Mouse (Mus musculus): ENCODE measurements at regions not wholly inside any gene's neighbourhood (a gene's known extent, or its start where the extent isn't known, plus 50 kb on each side); places are given as distances from the start of the nearest gene placed in this dataset.

DNA sequence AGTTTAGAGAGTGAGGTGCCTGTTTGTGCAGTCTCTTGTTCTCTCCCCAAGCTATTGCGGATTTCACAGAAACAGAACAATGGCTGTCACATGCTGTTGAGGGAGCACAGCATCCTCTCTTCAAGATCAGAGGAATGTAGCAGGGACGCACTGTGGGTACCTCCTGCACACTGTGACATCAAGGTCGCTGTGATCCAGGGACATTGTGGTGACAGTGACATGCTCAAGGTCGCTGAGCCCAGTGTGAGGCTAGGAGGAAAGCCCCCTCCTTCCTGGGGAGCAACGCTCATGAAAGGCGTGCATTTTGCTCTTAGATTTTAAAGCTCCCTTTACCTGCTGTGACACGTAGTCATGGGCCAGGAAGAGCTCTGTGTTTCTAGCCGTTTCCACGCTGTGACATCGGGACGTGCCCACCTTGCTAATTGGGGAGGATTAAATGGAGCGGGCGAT, 248.5 kb upstream of the Myt1l start:
- in situ Hi-C loops (cut with MboI, MseI): loop anchor here in 1 of 2 experiments (10.0 kb wide), 1 partner anchor 695 kb away; the partner anchor contains the start of gene Allc

DNA sequence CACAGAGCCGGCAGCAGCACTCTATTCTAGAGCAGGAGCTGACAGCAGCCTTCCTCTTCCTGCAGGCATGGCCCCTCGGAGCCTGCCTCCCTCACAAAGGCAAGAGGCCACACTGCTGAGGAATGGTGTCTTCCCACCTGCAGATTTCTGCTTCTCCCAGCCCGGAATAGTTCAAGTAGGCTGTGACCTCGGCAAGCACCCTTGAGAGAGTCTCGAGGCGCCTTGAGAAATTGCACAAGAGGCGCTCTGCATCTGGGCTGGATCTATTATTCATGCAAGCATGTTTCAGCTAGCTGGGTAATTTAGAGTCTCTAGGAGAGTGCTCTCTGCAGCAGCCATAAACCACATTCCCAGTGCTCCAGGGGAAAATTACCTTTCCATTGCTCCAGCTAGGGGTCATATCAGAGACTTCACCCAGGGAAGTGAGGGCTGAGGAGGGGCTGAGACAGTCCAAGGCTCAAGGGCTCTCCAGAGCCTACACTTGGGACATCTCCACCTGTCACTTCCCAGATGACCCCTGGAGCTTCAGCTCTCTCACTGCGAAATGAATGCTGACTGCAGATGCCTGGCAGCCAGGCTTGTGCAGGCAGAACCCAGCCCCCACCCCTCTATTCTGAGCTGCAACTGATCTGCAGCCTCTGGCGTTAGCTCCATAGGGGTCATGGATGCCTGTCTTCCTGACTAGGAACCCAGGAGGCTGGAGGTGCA, 247.9 kb upstream of the Myt1l start:
- in situ Hi-C loops (cut with MboI, MseI): loop anchor here in 1 of 2 experiments (10.0 kb wide), 1 partner anchor 695 kb away; the partner anchor contains the start of gene Allc

DNA sequence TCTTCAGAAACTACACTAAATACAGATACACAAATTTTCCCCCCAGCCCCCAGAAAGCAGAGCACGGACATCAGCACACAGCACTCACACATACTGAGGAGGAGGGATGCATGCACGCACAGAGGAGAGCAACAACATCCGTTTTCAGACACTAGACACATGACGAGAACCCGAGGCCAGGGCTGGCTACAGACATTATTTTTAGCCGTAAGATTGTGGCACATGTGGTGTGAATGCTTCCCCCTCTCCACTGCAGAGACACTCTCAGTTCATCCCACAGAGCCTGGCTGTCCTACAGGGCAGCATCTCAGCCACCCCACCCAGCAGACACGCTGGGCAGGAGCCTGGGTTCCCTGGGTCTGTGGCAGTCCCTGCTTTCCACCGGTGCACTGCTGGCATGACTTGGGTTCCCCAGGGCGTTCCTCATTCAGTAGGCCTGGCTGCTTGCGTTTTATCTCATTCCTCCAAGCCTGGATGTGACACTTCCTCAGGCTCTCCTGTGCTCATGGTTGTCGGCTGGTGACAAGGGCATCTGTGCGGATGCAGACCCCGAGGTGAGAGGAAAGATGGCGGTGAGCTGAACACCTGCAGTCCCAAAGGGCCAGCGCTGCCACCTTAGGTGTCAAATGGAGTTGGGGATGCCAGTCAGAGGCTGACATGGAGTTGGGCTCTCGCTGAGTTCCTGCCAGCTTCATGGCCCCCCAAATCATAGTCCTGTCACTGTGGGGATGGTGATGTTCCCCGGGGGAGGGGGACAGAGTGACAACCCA, 247.1 kb upstream of the Myt1l start:
- in situ Hi-C loops (cut with MboI, MseI): loop anchor here in 1 of 2 experiments (10.0 kb wide), 1 partner anchor 696 kb away; the partner anchor contains the start of gene Allc

- in situ Hi-C loops (cut with MboI, MseI): loop anchor here in 1 of 2 experiments (10.0 kb wide), 1 partner anchor 704 kb away; the partner anchor contains the start of gene Allc
Measured at GRCm38 (mm10) chr12:29288801-29289200, 239.4 kb upstream of the Myt1l start.

- in situ Hi-C loops (cut with MboI, MseI): no loop called here
Measured at GRCm38 (mm10) chr12:29290591-29291351, 237.4 kb upstream of the Myt1l start.

DNA sequence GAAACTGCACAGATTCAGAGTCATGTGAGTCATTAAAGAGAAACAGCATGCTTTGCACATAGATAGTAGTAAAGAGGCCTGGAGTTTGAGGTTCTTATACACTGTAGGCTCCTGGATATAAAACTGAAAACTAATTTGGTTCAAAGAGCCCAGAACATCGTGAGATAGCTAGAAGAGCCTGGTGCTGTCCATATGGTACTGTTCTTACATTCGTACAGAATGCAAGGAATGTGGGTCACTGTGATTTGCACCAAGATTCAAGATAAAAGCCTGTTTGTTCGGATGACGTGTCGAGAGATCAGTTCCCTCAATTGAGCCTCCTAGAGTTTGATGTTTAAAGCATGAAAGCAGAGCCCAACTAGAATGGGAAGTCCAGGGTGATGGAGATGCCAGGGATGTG, 230.2 kb upstream of the Myt1l start:
- in situ Hi-C loops (cut with MboI, MseI): no loop called here

DNA sequence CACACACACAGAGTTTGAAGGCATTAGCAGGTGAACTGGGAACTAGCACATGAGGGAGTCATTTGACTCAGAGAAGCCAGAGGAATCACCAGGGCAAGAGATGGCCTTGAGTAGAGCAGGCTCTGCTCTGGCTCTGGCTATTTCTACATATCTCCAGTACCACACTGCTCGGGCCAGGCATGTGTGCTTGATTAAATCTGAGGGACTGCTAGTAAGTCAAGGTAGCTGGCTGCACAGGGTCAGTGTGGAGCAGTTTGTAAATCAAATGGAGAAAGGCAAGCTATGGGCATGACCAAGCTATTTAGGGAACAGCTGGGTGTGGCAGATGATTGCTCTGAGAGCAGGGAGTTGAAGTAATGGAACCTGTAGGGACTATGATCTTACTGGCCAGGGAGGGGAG, 212.5 kb upstream of the Myt1l start:
- in situ Hi-C loops (cut with MboI, MseI): loop anchor here (10.0 to 25.0 kb wide), 2 partner anchors 728 to 1429 kb away; partner anchors contain the start of gene Allc (in 1 of the 2)

- in situ Hi-C loops (cut with MboI, MseI): loop anchor here in 1 of 2 experiments (25.0 kb wide), 1 partner anchor 734 kb away; the partner anchor contains the start of gene Allc
Measured at GRCm38 (mm10) chr12:29321468-29321867, 206.7 kb upstream of the Myt1l start.

DNA sequence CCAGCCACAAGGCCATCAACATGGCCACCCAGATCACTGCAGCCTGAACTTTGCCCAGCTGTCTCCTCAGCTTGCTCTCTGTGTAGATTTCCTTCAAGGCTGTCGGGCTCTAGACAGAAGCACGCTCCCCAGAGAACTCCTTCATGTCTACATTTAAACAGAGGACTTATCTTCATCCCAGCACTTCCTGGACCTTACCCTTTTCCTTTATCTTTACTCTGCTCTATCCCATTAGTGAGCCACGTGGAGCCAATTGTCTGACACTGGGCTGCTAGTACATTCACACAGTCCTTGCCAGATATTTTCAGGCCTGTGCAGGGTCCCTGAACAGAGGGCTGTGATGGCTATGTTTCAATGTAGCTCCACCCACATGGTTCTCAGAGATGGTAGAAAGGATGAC, 204.7 kb upstream of the Myt1l start:
- in situ Hi-C loops (cut with MboI, MseI): loop anchor here in 1 of 2 experiments (25.0 kb wide), 1 partner anchor 736 kb away; the partner anchor contains the start of gene Allc

DNA sequence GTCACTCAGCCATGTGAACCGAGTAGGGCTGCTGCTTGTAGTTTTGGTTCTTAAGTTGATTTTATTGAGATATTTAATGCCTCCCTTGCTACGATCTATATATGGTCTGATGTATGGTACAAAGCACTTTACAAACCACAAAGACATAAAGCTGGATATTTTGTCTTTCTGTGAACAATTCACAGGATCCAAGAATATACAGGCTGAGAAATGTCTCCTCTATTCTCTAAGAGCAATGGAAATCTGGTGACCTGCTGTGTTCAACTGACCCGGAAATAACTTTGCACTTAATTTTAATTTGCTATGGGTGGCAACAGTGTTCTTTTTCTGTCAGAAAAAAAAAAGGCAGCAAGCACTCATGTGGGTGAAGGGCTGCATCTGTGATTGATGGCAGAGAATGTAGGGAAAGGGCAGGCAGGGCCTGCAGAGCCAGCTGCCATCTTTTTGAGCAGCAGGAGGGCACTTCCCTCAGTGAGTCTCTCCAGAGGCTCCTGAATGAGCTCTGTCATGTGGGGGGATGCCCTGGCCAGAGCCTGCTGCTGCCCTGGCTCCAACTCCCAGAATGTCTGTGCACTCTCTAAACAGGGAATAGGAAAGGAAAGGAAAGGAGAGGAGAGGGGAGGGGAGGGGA, 192.2 kb upstream of the Myt1l start:
- in situ Hi-C loops (cut with MboI, MseI): no loop called here

- in situ Hi-C loops (cut with MboI, MseI): no loop called here
Measured at GRCm38 (mm10) chr12:29337336-29337735, 190.8 kb upstream of the Myt1l start.

- in situ Hi-C loops (cut with MboI, MseI): no loop called here
Measured at GRCm38 (mm10) chr12:29341388-29341995, 186.7 kb upstream of the Myt1l start.

DNA sequence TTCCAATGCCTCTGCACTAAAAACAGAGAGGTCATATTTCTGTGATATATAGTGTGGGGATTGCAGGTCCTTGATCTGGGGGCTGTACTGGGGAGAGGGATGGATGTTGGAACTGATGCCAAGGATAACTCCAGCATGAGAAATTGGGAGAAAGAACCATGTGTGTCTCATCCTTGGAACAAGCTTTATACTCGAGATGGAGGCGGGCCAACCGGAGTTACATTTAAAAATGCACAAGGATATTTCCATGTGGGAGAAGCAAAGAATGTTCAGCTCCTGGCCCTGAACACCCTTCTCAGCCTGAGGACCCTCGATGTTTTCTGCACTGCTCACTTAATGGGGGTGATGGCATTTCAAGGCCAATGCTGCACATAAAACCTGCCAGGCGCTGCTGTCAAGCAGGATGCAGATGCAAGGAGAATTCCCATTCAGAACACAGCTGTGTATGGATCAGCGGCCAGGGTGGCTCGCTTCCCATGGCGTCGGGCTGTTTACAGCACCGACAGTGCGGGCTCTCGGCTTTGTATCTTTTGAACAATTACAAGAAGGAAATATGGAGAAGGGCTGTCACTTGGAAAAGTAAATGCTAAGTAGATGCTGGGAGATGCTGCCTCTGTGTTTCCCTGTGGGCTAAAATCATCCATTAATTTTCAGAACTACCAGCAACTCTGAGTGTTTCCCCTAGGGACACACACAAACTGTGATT, 184.9 kb upstream of the Myt1l start:
- in situ Hi-C loops (cut with MboI, MseI): no loop called here

- in situ Hi-C loops (cut with MboI, MseI): no loop called here
Measured at GRCm38 (mm10) chr12:29348698-29349097, 179.5 kb upstream of the Myt1l start.

DNA sequence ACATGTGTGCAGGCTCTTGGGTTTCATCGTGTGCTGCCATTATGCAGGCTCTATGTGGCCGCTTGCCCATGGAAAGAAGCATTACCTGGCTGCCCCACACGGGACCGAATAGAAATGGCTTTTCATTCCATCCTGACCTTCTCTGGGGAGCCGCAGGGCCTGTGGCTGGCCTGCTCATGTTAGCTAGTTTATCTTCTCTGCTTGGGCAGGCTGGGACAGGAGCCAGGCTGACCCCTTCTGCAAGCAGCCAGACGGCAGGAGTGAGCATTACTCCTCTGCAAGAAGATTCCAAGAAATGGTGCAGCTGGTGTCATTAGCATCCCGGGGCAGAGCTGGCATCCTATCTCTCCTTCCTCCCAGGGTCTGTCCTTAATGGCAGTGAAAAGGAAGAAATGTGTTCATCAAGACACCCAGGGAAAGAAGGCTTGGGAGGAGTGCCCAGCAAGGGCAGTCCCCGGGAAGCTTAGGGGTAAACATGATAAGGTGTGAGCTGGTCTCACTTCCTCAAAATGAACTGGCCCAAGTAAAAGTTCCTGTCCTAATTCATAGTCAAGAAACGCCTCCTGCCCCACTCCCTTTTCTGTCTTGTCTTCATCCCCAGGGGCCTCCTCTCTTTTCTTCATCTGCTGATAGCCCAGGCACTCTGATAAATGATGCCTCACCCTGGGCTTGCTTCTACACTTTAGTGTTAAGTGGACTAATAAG, 178.9 kb upstream of the Myt1l start:
- in situ Hi-C loops (cut with MboI, MseI): no loop called here

GRCm38 (mm10) chr12:29353777-29354496, 174.2 kb upstream of the Myt1l start:
- in situ Hi-C loops (cut with MboI, MseI): no loop called here

GRCm38 (mm10) chr12:29354816-29355215, 173.4 kb upstream of the Myt1l start:
- in situ Hi-C loops (cut with MboI, MseI): loop anchor here in 1 of 2 experiments (5.0 kb wide), 1 partner anchor 52 kb away; no protein-coding TSS in a partner anchor

- in situ Hi-C loops (cut with MboI, MseI): loop anchor here in 1 of 2 experiments (5.0 kb wide), 1 partner anchor 50 kb away; no protein-coding TSS in a partner anchor
Measured at GRCm38 (mm10) chr12:29356681-29357397, 171.3 kb upstream of the Myt1l start.
